Mouse (Mus musculus) kidney, adult 18-20 months (tissue): Measurements from ENCODE around the gene Vapb.

Source experiments
- DNase-seq: peaks from one replicate; pipeline ENCODE4 v3.0.0; 2021

Gene Vapb

GRCm38 (mm10) chr2:173738232-173738631 is 921 bp downstream of the Vapb start:
- DNase-seq: no peak

DNA sequence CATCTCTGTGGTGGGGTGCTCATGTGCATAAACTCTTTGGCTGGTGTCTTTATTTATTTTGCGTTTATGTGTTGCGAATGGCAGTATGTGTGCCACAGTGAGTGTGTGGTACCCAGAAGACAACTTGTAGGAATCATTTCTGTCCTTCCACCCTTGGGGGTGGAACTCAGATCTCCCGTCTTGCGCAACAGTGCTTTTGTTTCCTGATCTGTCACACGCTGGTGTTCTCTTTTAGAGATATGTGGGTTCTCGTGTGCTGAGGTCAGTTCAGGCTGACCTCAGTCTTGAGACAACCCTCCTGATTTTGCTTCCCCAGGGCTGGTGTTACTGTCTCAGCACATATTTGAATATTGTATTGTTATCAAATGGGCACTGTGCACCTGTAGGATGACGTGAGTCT is 1.8 kb downstream of the Vapb start:
- no peak for DNase-seq

DNA sequence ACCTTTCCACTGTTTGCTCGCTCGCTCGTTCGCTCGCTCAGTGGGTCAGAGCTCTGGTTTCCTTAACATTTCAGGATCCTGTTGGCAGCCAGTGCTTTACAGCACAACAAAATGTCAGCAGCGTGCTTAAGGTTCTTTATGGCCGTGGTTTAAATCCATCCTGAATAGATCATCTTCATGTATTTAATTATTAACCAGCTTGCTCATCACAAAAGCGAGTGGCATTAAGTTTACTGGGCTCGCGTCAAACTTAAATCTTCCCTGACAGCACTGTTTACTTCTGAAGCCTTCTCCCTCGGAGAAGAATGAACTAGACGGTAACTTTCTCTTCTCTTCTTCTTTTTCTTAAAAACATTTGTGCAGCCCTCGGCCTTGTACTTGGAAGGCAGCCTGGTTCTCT is 4.8 kb downstream of the Vapb start:
- DNase-seq: no peak

DNA sequence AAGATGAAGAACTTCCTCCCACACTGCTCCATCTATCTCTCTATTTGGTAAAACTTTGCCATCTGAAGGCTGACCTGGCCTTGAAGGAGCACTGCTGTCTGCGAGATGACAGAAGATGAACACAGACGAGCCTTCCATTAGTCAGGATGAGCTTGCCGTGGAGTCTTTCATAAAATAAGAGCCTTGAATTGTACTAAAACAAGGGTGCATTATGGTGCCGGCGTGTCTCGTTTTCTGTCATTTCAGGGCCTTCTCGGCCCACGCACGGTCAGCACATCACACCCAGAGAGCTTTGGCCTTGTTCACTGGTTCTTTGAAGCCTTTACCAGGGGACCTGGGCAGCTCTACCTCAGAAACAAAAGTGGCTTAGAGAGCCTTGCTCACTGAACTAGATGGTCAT is 5.4 kb downstream of the Vapb start:
- DNase-seq: no peak

DNA sequence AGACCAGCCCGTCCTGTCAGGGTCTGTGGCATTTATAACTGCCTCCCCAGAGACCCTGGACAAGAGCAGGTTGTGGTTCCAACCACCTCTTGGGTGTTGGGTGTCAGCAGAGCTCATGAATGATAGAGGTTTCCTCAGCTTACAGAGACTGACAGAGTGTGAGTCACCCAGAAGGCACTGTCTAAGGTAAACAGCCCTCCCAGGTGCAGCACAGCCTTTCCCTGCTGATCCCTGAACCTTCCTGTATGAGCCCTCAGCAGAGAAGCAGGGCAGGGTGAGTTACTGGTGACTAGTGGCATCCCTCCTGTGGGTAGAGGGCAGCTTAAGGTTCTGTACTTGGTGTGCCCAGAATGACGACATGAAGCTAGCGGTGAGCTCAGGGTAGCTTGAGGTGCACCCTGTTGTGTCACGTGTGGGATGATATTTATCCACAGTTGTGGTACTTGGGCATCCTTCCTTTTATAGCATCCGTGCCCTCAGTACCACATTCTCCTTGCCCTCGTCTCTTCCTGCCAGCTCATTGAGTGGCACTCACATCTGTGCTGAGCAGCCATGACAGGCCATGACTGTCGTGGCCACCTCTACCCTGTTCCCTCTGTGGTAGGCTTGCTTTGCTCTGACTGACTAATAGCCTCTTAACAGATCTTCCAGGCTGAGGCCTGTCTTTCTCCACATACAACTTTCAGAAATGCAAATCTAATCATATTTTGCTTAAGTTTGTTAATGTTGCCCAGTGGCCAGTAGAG is 6.9 kb downstream of the Vapb start:
- DNase-seq: no peak

DNA sequence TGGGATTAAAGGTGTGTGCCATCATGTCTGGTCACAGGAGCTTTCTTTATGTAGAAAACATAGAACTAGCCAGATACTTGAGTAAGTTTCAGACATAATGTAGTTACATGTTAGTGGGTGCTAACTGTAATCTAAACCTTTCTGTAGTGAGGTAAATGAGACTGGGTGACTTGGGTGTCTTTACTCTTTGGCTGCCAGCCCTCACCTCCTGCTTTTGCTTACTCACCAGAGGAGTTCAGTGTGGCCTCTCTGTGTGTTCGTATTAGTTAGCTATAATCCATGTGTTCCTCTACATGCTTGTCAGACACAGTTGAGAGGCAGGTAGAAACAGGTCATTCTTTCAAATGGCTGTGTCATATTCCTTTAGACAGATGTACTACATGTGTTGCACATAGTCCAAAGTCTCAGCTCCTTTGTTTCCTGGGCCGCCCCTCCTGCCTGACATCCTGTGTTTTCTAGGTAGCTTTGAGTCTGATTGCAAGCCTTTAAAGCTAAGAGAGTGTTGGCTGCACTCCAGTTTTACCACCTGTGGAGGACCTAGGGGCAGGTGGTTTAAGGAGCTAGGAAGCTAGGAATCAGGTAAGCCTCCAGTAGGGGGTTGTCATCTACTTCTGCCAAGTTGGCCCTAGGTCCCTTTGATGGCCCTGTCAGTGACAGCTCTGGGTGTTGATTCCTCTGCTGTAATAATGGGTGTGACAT is 11.8 kb downstream of the Vapb start:
- DNase-seq: no peak

DNA sequence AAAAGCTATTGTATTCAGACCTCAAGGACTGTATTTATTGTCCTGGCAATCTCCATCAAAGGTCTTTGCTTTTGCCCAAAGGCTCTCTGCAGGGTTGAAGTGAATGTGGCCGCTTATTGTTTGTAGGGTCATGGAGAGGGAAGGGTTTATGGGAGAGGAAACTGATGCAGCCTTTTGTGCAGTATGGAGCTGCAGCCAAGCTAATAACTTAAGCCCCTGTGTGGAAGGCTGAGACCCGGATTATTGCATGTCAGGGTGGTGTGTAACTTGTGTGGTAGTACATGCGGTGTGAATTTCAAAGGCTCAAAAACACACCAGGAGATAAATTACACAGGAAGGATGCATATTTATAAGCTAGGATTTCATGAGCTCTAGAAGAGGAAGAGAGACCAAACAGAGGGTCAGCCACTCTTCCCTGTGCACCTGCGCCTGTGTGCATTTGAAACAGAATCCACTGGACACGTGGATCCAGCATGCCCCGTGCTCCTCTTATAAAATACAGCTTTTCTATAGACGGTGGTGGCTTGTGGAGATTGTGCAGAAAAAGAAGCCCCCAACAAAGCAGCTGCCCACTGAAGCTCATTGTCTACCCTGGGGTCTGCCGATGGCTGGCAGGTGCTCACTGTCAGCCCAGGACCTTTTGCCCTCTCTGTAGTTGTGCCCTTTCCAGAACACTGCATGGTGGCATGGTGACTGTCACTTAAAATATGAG is 18.3 kb downstream of the Vapb start:
- no peak for DNase-seq

DNA sequence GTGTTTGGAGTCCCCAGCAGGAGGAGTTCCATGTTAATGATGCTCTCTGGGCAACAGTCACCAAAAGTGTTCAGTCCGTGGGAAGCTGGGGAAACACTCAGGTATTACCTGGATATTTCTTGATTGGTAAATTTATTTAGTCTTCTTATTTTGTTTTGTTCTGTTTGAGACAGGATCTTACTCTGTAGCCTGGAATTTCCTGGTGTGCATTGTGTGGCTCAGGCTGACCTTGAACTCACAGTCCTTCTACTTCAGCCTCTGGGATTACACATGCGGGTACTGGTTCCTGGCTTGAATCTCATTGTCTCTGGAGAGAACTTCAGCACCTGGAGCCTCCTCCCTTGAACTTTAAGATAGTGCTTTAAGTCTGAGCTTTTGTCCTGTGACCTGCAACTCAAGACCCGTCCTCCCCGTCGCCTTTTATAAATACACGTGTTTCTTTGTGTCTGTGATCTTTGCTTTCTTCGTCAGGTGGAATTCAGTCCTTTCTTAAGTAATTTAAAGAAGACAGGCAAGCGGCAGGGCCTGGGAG is 20.4 kb downstream of the Vapb start:
- DNase-seq: no peak

DNA sequence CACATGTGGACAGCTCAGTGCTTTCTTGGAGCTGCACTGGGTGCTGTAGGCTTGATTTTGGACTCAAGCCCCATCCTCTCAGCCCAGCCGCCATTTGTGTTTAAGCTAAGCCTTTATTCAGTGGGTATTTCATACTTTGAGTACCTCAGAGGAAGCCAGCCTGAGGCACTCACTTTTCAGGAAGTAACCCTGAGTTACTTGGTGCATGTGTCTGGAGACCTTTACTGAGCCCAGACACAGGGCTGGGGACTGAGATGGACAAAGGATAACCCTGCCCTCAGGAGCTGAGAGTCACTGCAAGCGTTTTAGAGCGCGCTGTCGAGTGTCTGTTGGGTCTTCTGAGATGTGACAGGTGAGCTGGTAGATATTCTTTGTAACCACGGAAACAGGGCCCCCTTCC is 23.3 kb downstream of the Vapb start:
- no peak for DNase-seq

- no peak for DNase-seq
Observed at GRCm38 (mm10) chr2:173764629-173765028, 27.3 kb downstream of the Vapb start.

DNA sequence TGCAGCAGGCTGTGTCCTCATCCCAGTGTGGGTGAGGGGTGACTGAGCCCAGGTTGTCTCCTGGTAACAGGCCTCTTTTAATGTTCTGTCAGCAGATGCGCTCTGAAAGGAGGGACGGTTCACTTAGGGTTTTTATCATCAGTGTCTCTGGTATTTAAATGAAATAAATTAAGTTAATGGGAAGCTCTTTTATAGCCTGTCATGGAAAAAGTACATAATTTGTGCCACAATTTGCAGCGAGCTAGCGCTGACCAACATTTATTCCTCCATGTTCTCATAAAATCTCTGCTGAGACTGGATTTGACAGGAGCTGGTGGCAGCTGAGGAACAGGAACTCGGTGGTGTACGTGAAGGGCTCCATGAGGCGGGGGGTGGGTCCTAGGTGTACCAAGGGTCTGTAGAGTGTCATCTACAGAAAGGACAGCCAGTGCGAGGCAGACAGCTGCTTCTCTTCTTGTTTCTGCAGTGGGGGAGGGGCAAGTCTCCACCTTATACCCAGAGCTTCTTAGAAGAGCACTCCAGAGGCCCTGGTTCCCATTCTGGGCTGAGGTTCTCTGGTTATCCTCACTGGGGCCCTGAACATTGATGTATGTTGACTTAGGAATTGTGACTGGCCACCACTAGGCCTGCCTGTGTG is 30.8 kb downstream of the Vapb start:
- no peak for DNase-seq

DNA sequence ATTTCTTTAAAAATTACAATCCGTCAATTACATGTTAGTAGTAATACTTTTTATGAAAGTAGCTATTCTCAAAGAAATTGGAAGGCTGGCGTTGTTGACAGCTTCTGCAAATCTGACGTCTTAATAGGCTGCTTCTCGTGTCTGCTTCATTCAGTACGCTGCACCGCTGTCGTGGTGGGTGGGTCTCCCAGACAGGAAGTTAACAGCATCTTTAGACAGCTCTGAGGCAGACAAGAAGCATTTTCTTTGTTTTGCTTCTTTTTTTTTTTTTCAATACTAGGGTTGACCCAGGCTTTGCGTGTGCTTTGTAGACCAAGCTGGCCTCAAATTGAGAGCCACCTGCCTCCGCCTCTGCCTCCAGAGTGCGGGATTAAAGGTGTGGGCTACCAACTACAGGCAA is 31.9 kb downstream of the Vapb start:
- DNase-seq: no peak

DNA sequence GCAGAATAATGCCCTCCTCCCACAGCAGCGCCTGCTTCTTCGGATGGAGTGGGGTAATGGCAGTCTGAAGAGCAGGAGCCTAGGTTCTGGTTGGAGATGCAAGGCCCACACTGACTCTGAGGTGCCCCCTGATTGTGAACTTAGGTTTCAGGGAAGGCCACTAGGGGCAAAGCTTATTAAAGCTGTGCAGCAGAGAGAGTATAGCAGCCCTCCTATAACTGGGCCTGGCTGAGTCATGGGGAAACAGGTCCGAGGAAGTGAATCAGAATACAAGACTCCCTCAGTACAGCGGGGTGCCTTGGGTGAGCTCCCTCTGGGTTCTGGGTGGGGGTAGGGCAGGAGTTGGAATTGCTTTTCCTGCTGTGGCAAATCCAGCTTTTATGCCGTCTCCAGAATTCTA is 33.3 kb downstream of the Vapb start:
- no peak for DNase-seq

DNA sequence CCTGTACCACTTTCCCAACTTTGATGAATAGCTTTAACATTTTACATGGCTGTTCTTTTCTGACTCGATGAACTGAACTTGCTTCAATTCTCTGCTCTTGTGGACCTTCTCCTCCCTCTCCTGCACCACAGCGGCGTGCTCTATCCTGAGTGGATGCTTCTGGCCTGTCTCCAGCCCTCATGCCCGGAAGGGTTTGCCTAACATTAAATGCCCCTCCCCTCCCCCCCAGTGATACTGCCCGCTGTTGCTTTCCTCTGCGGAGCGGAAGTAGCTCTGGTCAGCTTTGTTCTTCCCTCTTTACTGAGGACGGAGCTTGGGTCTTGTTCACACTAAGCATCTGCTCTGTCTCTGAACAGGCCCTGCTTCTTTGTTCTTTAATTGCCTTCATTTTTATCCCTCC is 34.4 kb downstream of the Vapb start:
- no peak for DNase-seq

DNA sequence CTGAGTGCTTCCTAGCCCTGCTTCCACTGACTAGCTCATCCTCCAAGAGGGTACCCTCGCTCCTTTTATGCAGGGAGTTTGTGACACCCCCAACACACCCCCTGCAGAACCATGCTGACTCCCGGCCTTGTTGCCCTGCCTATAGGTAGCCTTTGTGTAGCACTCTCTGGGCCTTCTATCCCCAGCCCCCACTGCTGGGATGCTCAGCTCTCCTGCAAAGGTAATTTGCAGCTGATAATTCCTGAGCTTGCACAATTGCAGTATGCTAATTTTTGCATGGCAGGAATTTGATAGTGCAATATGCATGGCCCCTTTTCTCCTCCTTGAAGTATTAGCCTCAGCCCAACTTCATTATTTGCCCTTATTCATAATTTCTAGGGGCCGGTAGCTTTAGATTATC is 38.2 kb downstream of the Vapb start:
- DNase-seq: no peak

DNA sequence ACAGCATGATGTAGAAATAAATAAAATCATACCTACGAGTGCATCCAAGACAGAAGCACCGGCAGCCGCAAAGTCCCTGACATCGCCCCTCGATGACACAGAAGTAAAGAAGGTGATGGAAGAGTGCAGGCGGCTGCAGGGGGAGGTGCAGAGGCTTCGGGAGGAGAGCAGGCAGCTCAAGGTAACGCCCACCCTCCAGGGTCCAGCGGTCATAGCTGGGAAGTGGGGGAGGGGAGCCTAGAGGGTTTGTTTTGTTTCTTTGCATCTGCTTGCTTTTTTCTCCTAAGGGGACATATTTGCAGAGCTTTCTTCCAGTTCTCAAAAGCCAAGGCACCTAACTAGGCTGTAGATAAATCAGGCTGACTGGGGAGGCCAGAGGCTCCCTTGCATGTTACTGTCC is 38.8 kb downstream of the Vapb start:
- no peak for DNase-seq

GRCm38 (mm10) chr2:173780931-173781330 is 43.6 kb downstream of the Vapb start:
- no peak for DNase-seq

DNA sequence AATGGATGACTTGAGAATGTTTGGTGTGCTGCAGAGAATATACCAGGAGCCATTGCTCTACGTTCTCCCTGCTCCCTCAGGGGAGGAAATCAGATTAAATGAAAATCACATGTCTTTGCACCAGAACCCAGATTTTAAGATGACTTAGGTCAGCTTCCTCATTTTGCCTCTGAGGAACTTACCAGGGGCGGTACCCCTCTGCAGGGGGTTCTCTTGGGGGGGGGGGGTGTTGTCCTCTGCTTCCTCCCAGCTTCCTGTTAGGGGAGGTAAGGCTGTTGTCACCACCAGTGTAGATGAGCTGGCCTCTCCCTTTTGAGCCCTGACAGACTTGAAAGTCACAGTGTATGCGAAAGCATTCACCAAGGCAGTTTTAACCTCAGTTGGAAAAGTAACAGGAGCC is 47.1 kb downstream of the Vapb start:
- no peak for DNase-seq

- DNase-seq: no peak
Observed at GRCm38 (mm10) chr2:173784884-173785283, 47.6 kb downstream of the Vapb start.

DNA sequence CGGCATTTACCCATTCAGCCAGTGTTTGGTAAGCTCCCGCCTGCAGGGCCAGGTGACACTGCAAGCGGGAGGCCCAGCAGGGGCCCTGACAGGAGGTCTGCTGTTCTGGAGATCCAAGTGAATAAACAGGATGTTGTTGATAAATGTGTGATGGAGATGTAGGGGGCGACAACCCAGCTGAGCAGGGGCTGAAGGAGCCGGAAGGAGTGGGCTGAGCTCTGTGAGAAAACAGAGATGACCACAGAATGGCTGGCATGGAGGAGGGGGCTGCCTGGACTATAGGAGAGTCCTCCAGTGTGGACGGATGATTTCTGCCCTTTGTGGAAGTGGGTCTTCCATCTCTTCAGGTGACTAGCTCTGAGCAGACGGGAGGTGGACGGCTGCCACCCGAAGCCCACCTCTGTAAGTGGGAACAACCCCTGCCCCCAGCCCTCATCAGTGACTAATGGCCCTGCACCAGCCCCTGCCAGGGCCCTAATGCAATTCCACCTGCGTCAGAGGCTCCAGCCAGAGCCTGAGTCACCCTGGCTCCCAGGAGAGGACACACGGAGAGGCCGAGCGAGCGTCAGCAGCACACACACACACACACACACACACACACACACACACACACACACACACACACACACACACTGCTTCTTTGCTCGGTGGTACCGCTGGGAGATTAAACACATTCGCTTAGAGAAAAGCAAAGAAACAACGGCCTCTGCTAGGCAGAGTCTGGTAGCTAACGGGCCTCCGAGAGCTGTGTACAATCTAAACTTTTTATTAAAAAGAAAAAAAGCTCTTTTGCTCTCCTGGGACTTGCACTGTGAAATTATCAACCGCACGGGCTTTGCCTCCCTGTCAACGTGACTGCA is 52.9 kb downstream of the Vapb start:
- peak; percentile 52 for DNase-seq

DNA sequence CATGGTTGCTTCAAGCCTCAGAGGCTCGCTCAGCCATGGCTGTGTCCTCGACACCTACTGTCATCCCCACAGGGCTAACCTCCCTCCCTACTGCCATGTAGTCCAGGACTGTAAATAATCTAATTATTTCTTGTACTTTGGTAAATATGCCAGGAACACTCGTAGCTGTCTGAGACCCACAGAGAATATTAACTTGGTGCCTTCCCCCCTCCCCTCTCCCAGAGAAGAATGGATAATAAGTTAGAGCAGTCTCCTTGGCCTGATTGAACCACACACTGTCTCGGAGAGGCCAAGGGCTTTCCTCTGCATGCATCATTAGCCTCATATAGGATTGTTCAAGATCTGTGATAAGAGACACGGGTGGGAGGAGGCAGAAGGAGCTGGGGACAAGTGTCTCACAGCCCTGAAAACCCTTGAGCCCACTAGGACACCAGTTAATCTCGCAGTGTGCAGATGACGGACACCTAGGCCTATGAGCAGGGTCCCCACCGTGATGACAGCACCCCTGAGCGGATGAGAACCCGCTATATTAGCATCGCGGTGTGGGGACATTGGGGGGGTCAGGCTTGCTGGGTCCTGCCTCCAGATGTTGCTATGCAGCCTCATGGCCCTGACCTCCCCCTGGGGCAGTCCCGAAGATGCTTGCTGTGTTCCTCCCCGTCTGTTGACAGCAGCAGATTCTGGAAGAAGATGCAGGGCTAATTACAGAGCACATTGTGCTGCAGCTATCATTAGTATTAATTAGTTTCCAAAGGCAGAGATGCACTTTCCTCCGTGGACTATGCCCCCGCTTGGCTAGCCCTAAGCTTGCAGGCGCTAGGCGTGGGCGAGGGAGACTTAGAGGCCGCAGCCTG is 54.8 kb downstream of the Vapb start:
- DNase-seq: no peak
